Mouse (Mus musculus): ENCODE data around the gene Usp46. TPM values are rescaled to one million over a fixed set of nuclear protein-coding genes. Genes with fewer than 3 reads are reported as not detected.

Usp46 gene
- total RNA-seq, 1 experiment: 13.8 TPM

- Histone ChIP-seq H3K4me3 (ENCODE audit: insufficient read depth in 1 of 2, low read depth in 1 of 2, low read length in 2 of 2, poor library complexity in 1 of 2, severe bottlenecking in 1 of 2) (no peak overlapping the region), H3K36me3 (ENCODE audit: control insufficient read depth, insufficient read depth, low read length, poor library complexity, severe bottlenecking) (no peaks in the 10 kb centered on the region), H3K4me1 (ENCODE audit: control insufficient read depth in 2 of 2, insufficient read depth in 2 of 2, low read length in 2 of 2, poor library complexity in 1 of 2) (peaks cover 7 to 21% of the 10 kb centered on the region in 2 experiments; a peak in 3 of 4 replicates), H3K9ac (ENCODE audit: insufficient read depth, low read depth, low read length, poor library complexity, severe bottlenecking) (no peak overlapping the region), H3K9me3 (ENCODE audit: control insufficient read depth, insufficient read depth, low read depth, low read length) (no peaks in the 10 kb centered on the region), H3K27ac (ENCODE audit: insufficient read depth, low read depth, low read length, poor library complexity, severe bottlenecking) (no peak overlapping the region)
- no peak for TF ChIP-seq ZC3H11A (IDR thresholded peaks at IDR 0.05; ENCODE audit: borderline replicate concordance, low read depth, low read length)
- TF ChIP-seq MAFK (IDR thresholded peaks at IDR 0.05; ENCODE audit: insufficient read depth, low read depth, low read length): no peak
- no peak for TF ChIP-seq CHD2 (IDR thresholded peaks at IDR 0.05; ENCODE audit: low read depth, low read length)
- TF ChIP-seq ZNF384 (IDR thresholded peaks at IDR 0.05; ENCODE audit: low read depth, low read length): no peak
- no peak for TF ChIP-seq HCFC1 (IDR thresholded peaks at IDR 0.05; ENCODE audit: borderline replicate concordance, insufficient read depth, low read length)
- in situ Hi-C loops (cut with MboI; ENCODE audit: low sequenced_read_pairs in 2 of 2, unreplicated experiment in 2 of 2): no loop called here
- no peak for DNase-seq (ENCODE audit: low read depth, low spot score)
Measured at GRCm38 (mm10) chr5:74063226-74063747, 4.9 kb downstream of the Usp46 start.

DNA sequence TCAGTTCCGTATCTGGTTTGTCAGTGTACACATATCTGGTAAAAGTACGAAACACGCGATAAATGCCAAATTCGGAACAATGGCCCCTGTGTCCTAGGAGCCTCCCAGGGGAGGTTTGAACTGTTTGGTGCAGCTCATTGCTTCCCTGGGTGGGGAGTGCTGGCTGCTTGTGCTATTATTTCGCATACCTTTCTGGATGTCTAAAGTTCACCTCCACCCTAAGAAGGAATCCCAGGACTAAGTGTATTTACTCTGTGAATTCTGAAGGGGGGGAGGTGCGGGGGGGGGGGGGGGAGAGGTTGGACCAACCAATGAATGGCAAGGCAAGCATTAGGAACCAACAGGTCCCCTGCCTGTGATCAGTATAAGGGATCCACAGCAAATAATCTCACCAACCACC is 6.0 kb downstream of the Usp46 start:
- Histone ChIP-seq H3K9me3 (ENCODE audit: control insufficient read depth, insufficient read depth, low read depth, low read length) (no peaks in the 10 kb centered on the region), H3K27ac (ENCODE audit: insufficient read depth, low read depth, low read length, poor library complexity, severe bottlenecking) (peak overlapping the region; percentile 7; the same call in 1 of the 2 replicates), H3K4me3 (ENCODE audit: insufficient read depth in 1 of 2, low read depth in 1 of 2, low read length in 2 of 2, poor library complexity in 1 of 2, severe bottlenecking in 1 of 2) (no peak overlapping the region), H3K4me1 (ENCODE audit: control insufficient read depth in 2 of 2, insufficient read depth in 2 of 2, low read length in 2 of 2, poor library complexity in 1 of 2) (peaks cover 7 to 19% of the 10 kb centered on the region in 2 experiments; a peak in 3 of 4 replicates), H3K36me3 (ENCODE audit: control insufficient read depth, insufficient read depth, low read length, poor library complexity, severe bottlenecking) (no peaks in the 10 kb centered on the region), H3K9ac (ENCODE audit: insufficient read depth, low read depth, low read length, poor library complexity, severe bottlenecking) (no peak overlapping the region)
- in situ Hi-C loops (cut with MboI; ENCODE audit: low sequenced_read_pairs in 2 of 2, unreplicated experiment in 2 of 2): no loop called here
- TF ChIP-seq MAFK (IDR thresholded peaks at IDR 0.05; ENCODE audit: insufficient read depth, low read depth, low read length): no peak
- TF ChIP-seq CHD2 (IDR thresholded peaks at IDR 0.05; ENCODE audit: low read depth, low read length): no peak
- DNase-seq (ENCODE audit: low read depth, low spot score): no peak

GRCm38 (mm10) chr5:74061408-74062047 is 6.7 kb downstream of the Usp46 start:
- DNase-seq (ENCODE audit: low read depth, low spot score): no peak
- H3K9me3 ChIP-seq (ENCODE audit: control insufficient read depth, insufficient read depth, low read depth, low read length): no peaks in the 10 kb centered on the region
- TF ChIP-seq MAFK (IDR thresholded peaks at IDR 0.05; ENCODE audit: insufficient read depth, low read depth, low read length) (no peak), ZNF384 (IDR thresholded peaks at IDR 0.05; ENCODE audit: low read depth, low read length) (no peak), ZC3H11A (IDR thresholded peaks at IDR 0.05; ENCODE audit: borderline replicate concordance, low read depth, low read length) (no peak), CHD2 (IDR thresholded peaks at IDR 0.05; ENCODE audit: low read depth, low read length) (no peak), HCFC1 (IDR thresholded peaks at IDR 0.05; ENCODE audit: borderline replicate concordance, insufficient read depth, low read length) (no peak)
- H3K27ac ChIP-seq (ENCODE audit: insufficient read depth, low read depth, low read length, poor library complexity, severe bottlenecking): no peak overlapping the region
- H3K4me3 ChIP-seq (ENCODE audit: insufficient read depth in 1 of 2, low read depth in 1 of 2, low read length in 2 of 2, poor library complexity in 1 of 2, severe bottlenecking in 1 of 2): peak overlapping the region; percentile 14 to 16; a peak in 3 of 4 replicates
- in situ Hi-C loops (cut with MboI; ENCODE audit: low sequenced_read_pairs in 2 of 2, unreplicated experiment in 2 of 2): no loop called here
- no peaks in the 10 kb centered on the region for H3K36me3 ChIP-seq (ENCODE audit: control insufficient read depth, insufficient read depth, low read length, poor library complexity, severe bottlenecking)
- H3K9ac ChIP-seq (ENCODE audit: insufficient read depth, low read depth, low read length, poor library complexity, severe bottlenecking): peak overlapping the region; percentile 53
- peaks cover 7 to 14% of the 10 kb centered on the region in 2 experiments; a peak in 3 of 4 replicates for H3K4me1 ChIP-seq (ENCODE audit: control insufficient read depth in 2 of 2, insufficient read depth in 2 of 2, low read length in 2 of 2, poor library complexity in 1 of 2)

DNA sequence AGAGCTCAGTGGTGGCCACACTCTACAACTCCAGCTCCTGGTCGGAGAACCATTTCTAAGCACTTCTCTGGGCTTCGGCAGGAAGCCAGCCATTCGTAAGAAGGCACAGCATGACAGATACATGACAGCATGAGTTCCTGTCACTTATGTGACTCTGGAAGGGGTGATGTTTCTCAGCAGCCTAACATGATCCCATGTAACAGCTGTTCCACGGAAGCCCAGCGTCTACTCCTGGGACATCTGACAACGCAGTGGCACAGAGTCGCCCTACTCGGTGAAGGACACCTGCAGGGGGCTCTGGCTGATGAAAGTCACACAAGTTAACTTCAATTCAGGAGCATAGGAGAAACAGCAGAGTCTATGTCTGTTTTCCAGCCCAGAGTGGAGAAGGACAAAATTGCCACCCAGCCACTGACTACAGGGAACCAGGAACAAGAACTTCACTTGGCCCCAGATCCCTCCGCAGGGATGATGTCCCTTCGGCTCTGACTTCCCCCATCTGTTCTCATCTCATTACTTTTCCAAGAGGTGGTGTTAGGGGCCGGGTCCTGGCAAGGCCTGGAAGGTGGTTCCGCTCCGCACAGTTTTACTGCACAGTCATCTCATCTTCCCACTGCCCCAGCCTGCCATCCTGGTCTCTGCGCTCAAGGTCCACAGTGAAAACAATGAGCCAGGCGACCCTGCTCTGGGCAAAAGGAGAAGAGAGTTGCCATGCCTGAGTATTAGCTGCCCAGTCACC is 15.9 kb downstream of the Usp46 start:
- in situ Hi-C loops (cut with MboI; ENCODE audit: low sequenced_read_pairs in 2 of 2, unreplicated experiment in 2 of 2): no loop called here

More for the DNA sequence above, 15.9 kb downstream of the Usp46 start:
- Histone ChIP-seq H3K36me3 (ENCODE audit: control insufficient read depth, insufficient read depth, low read length, poor library complexity, severe bottlenecking) (no peaks in the 10 kb centered on the region), H3K9me3 (ENCODE audit: control insufficient read depth, insufficient read depth, low read depth, low read length) (no peaks in the 10 kb centered on the region), H3K4me1 (ENCODE audit: control insufficient read depth in 2 of 2, insufficient read depth in 2 of 2, low read length in 2 of 2, poor library complexity in 1 of 2) (peaks cover 0 to 13% of the 10 kb centered on the region in 2 experiments; a peak in 2 of 4 replicates), H3K27ac (ENCODE audit: insufficient read depth, low read depth, low read length, poor library complexity, severe bottlenecking) (no peak overlapping the region), H3K4me3 (ENCODE audit: insufficient read depth in 1 of 2, low read depth in 1 of 2, low read length in 2 of 2, poor library complexity in 1 of 2, severe bottlenecking in 1 of 2) (no peak overlapping the region), H3K9ac (ENCODE audit: insufficient read depth, low read depth, low read length, poor library complexity, severe bottlenecking) (no peak overlapping the region)
- DNase-seq (ENCODE audit: low read depth, low spot score): no peak
- TF ChIP-seq CHD2 (IDR thresholded peaks at IDR 0.05; ENCODE audit: low read depth, low read length) (no peak), ZC3H11A (IDR thresholded peaks at IDR 0.05; ENCODE audit: borderline replicate concordance, low read depth, low read length) (no peak), MAFK (IDR thresholded peaks at IDR 0.05; ENCODE audit: insufficient read depth, low read depth, low read length) (no peak)
